Mouse (Mus musculus): ENCODE data around the gene Gm20715.

- TF ChIP-seq CTCF (IDR thresholded peaks at IDR 0.05; ENCODE audit: borderline replicate concordance, insufficient read depth, low read depth, low read length) (no peak), POLR2A (IDR thresholded peaks at IDR 0.05; ENCODE audit: borderline replicate concordance, insufficient read depth, low read length) (no peak)
Measured at GRCm38 (mm10) chr7:6389449-6389848, 20.6 kb upstream of the Gm20715 start.

Measured in cerebellum, adult 2 months (tissue).